Mouse (Mus musculus): ENCODE data around the gene Slc17a8. TPM values are rescaled to one million over a fixed set of nuclear protein-coding genes. Genes with fewer than 3 reads are reported as not detected.

Slc17a8 gene
- total RNA-seq, 2 experiments from 2014 or later: not detected

GRCm38 (mm10) chr10:89532929-89533727, 87.9 kb downstream of the Slc17a8 start, which contains the start of gene Nr1h4:
Nr1h4 (minus strand) TSS chr10:89533585.
- peak; percentile 26 for DNase-seq (ENCODE audit: low spot score)
- intact Hi-C loops (cut with DNase I): no loop called here

GRCm38 (mm10) chr10:89532451-89532850, 88.6 kb downstream of the Slc17a8 start:
- intact Hi-C loops (cut with DNase I): no loop called here
- no peak for DNase-seq (ENCODE audit: low spot score)

DNA sequence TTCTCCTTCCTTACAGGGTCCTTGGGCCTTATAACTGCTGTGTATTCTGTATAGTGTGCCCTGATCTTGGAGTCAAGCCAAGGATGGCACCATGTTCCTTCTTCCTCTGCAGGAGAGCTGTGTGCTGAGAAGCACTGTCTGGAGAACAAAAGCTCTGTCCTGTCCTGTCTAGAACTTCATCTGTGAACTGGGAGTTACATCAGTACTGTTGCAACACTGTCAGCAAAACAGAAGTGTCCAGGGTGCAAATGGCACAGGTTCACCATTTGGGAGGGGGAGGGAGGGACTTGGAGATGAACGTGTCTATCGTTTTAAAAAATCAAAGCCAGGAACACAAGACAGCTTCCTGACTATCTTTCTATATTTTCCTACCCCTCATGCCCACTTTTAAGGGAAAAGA, 89.1 kb downstream of the Slc17a8 start:
- no peak for DNase-seq (ENCODE audit: low spot score)
- intact Hi-C loops (cut with DNase I): no loop called here

- intact Hi-C loops (cut with DNase I): no loop called here
Observed at GRCm38 (mm10) chr10:89531194-89531634, 89.8 kb downstream of the Slc17a8 start.

DNA sequence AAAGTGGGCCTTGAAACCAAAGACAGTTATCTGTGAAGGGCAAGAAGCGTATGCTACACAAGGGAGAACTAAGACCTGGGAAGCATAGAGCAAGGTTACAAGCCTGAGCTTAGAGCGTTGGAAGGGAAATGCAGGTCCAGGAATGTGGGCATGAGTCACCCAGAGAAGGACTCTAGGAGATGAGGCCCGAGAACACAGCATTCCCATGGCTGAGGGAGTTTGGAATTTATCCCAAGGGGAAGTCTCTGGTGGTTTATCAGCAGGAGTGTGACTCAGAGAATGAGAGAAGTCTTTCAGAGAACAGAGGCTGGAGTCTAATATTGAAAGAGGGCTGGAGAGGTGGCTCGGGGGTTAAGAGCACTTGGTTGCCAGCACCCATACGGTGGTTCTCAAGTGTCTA, 94.0 kb downstream of the Slc17a8 start:
- intact Hi-C loops (cut with DNase I): no loop called here
- peak; percentile 49 for DNase-seq (ENCODE audit: low spot score)

More at GRCm38 (mm10) chr10:89531194-89531634, 89.8 kb downstream of the Slc17a8 start:
- peak; percentile 4 for DNase-seq (ENCODE audit: low spot score)

GRCm38 (mm10) chr10:89525823-89526222, 95.2 kb downstream of the Slc17a8 start:
- intact Hi-C loops (cut with DNase I): no loop called here
- DNase-seq (ENCODE audit: low spot score): no peak

Other genes starting within 250 kb of the Slc17a8 start
- 1 to 10 TPM; 1.6 to 3.8 TPM for gene Gas2l3, start 177.3 kb downstream of the Slc17a8 start, total RNA-seq (2021)
- gene Nr1h4, start 87.7 kb downstream of the Slc17a8 start, total RNA-seq (2021): under 1 TPM; 0.17 to 0.42 TPM
- gene Scyl2, start 65.0 kb upstream of the Slc17a8 start, total RNA-seq (2021): 10 to 100 TPM; 14.9 to 16.3 TPM
- 10 to 100 TPM; 11.5 to 12.2 TPM for gene Actr6, start 111.0 kb upstream of the Slc17a8 start, total RNA-seq (2021)
- gene Uhrf1bp1l, start 123.7 kb upstream of the Slc17a8 start, total RNA-seq (2021): 10 to 100 TPM; 23.0 to 25.0 TPM

Data from heart, postnatal 25 days (tissue).